Mouse (Mus musculus) spleen, adult 2 months (tissue): ENCODE results near the gene 1700025G04Rik.

Source experiments
- CTCF ChIP-seq: fragments of 200-500 bp; IDR thresholded peaks from 2 replicates; pipeline ENCODE4 v1.5.1; 2011; ENCODE audit warnings: mild to moderate bottlenecking, inconsistent platforms; ENCODE audit not compliant: insufficient read depth, insufficient read length, insufficient replicate concordance; ENCODE audit errors: extremely low read depth
- POLR2A ChIP-seq: fragments of 200-500 bp; IDR thresholded peaks from 2 replicates; pipeline ENCODE4 v1.6.1; 2011; ENCODE audit warnings: low read depth, low read length, inconsistent platforms

GRCm38 (mm10) chr1:151955866-151956265 lies 134.1 kb downstream of the 1700025G04Rik start:
- TF ChIP-seq POLR2A (no peak), CTCF (no peak)
